Mouse (Mus musculus) thymus, adult 2 months (tissue): ENCODE measurements at regions not wholly inside any gene's neighbourhood (a gene's known extent, or its start where the extent isn't known, plus 50 kb on each side); places are given as distances from the start of the nearest gene placed in this dataset.

Experiments used
- CTCF ChIP-seq: fragments of 200-500 bp; IDR thresholded peaks from 2 replicates; pipeline ENCODE4 v1.5.1; 2012; ENCODE audit warnings: mild to moderate bottlenecking, control low read depth, low read length, moderate library complexity, borderline replicate concordance; ENCODE audit not compliant: control insufficient read depth, poor library complexity, insufficient read depth; ENCODE audit errors: extremely low read depth
- POLR2A ChIP-seq: fragments of 200-500 bp; IDR thresholded peaks from 2 replicates; pipeline ENCODE4 v1.6.1; 2012; ENCODE audit warnings: mild to moderate bottlenecking, low read length, control low read depth, moderate library complexity; ENCODE audit not compliant: control insufficient read depth, poor library complexity, insufficient read depth; ENCODE audit errors: extremely low read depth

DNA sequence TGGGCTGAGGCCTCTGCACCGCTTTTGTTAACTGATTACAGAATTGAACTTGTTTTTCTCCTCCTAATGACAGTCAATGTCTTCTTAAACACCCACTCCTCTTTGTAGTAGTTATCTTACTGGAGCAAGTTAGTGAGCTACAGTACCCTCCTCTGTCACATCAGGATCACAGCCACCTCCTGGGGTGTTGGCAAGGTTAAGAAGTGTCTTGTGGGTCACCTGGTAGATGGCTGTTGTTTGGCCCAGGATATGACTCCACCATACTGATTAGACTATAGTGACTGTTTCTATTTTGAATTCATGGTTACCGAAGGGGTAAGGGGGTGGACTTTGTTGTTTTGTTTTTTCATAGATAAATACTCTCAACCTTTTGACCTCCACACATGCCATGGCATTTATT is 202.4 kb downstream of the Msrb3 start:
- TF ChIP-seq POLR2A, result no peak
- TF ChIP-seq CTCF, result no peak
